In the genomic region with DNA sequence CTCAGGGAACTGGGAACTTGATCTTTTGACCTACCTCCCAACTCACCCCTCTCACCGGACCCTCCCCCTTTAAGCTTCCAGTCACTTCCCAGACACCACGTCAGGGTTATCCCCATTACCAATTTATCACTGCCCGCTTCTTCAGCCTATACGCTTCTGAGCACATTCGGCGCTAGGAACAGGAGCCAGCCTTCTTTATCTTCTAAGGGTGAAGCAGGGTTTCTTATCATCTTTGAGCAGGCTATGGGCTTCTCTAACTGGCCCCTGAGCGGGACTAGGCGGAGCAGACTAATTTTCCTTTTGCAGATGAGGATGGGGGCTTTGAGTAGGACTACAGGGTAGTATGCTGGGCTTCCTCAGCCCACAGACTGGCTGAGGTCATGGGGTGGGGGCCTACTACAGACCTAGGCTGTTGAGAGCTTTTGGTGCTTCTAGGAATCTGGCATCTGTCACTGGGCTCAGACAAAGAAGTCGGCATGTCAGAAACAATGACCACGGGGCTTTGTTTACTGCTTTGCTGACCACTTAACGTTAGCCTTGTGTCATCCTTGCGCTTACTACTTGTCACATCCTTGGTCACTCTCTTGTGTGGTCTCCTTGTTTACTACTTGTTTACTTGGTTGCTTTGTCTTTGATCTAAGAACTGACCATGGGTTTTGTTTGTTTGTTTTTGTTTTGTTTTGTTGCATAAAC, we compare ENCODE assay signal across 8 mouse cellular contexts. TPM values are rescaled to one million over a fixed set of nuclear protein-coding genes. Genes with fewer than 3 reads are reported as not detected.
DNase-seq lines count a peak whose midpoint lies in the region; ATAC-seq and TF ChIP-seq lines count a peak whose summit lies in the region.

TSS of gene Tnfrsf14 (minus strand) at position 169 of the 693 bp plus-strand sequence.

- no peak within 1 kb of the TSS for H3K4me2 ChIP-seq in hindbrain, postnatal 0 days (ENCODE audit: low read depth, low read length)
- H3K4me2 ChIP-seq in liver, embryonic 16.5 days (ENCODE audit: low read depth, low read length) = peak within 1 kb of the TSS; percentile 82

- ATAC-seq in hindbrain, postnatal 0 days = no peak
- ATAC-seq in G1E (ENCODE audit: extremely low read depth, insufficient number of reproducible peaks, low FRiP score, poor library complexity, severe bottlenecking) = peak; percentile 80
- peak; percentile 87 for ATAC-seq in liver, embryonic 16.5 days (ENCODE audit: low read depth)
- ATAC-seq in cerebellum, adult (ENCODE audit: insufficient number of reproducible peaks, low FRiP score, low TSS enrichment) = no peak

- DNase-seq in hindbrain, embryonic 10.5 days (ENCODE audit: low spot score) = no peak
- DNase-seq in hindbrain, postnatal 0 days (ENCODE audit: low spot score) = no peak
- DNase-seq in G1E (ENCODE audit: low spot score) = peak; percentile 67
- no peak for DNase-seq in frontal cortex, postnatal 10 days (ENCODE audit: low spot score in 2 of 2)
- DNase-seq in left cerebral cortex, adult 8-10 months (ENCODE audit: low spot score in 2 of 2) = no peak

- no peaks in the 10 kb centered on the region for H3K9me3 ChIP-seq in hindbrain, embryonic 10.5 days
- H3K9me3 ChIP-seq in hindbrain, postnatal 0 days (ENCODE audit: low read length) = no peaks in the 10 kb centered on the region
- H3K9me3 ChIP-seq in G1E (replicated peaks) = no peaks in the 10 kb centered on the region
- H3K9me3 ChIP-seq in liver, embryonic 16.5 days (replicated peaks; ENCODE audit: control insufficient read depth, low read length) = no peaks in the 10 kb centered on the region

- no peaks in the 10 kb centered on the region for H3K27me3 ChIP-seq in hindbrain, embryonic 10.5 days (ENCODE audit: insufficient read depth, poor library complexity, severe bottlenecking)
- H3K27me3 ChIP-seq in hindbrain, postnatal 0 days (ENCODE audit: insufficient read depth, low read length) = no peaks in the 10 kb centered on the region
- 0 out of 2 replicates have a peak, but pooled peaks cover 4% of the 10 kb centered on the region for H3K27me3 ChIP-seq in G1E (ENCODE audit: insufficient read depth, low read length)
- H3K27me3 ChIP-seq in liver, embryonic 16.5 days (ENCODE audit: control insufficient read depth, insufficient read depth, low read depth, low read length) = no peaks in the 10 kb centered on the region

- TF ChIP-seq POLR2A in embryonic fibroblast, embryonic 13.5 days (IDR thresholded peaks at IDR 0.05; ENCODE audit: low read depth, low read length) = no peak

- WGBS in hindbrain, embryonic 10.5 days = 47% methylated on average over 12 of the region's 12 CpGs
- 55% methylated on average over 12 of the region's 12 CpGs for WGBS in hindbrain, postnatal 0 days
- WGBS in liver, embryonic 16.5 days (ENCODE audit: insufficient replicate concordance) = 10% methylated on average over 12 of the region's 12 CpGs

- peak within 1 kb of the TSS; percentile 23; the same call in 1 of the 2 replicates for H3K4me3 ChIP-seq in hindbrain, embryonic 10.5 days
- H3K4me3 ChIP-seq in hindbrain, postnatal 0 days (ENCODE audit: low read length) = no peak within 1 kb of the TSS
- peak within 1 kb of the TSS; percentile 71 for H3K4me3 ChIP-seq in G1E (ENCODE audit: low read depth, low read length)
- peak within 1 kb of the TSS; percentile 15; the same call in 1 of the 2 replicates for H3K4me3 ChIP-seq in embryonic fibroblast, embryonic 13.5 days (ENCODE audit: insufficient read depth, low read length)
- H3K4me3 ChIP-seq in liver, embryonic 16.5 days (ENCODE audit: low read depth, low read length) = peak within 1 kb of the TSS; percentile 76

- TF ChIP-seq CTCF in hindbrain, postnatal 0 days (IDR thresholded peaks at IDR 0.05; ENCODE audit: low read depth) = no peak
- TF ChIP-seq CTCF in G1E (IDR thresholded peaks at IDR 0.05; ENCODE audit: low read depth, low read length) = no peak
- no peak for TF ChIP-seq CTCF in embryonic fibroblast, embryonic 13.5 days (IDR thresholded peaks at IDR 0.05; ENCODE audit: borderline replicate concordance, insufficient read depth, low read length)

- peak within 1 kb of the TSS; percentile 80 for H3K27ac ChIP-seq in hindbrain, embryonic 10.5 days
- H3K27ac ChIP-seq in hindbrain, postnatal 0 days = no peak within 1 kb of the TSS
- 0 out of 2 replicates have a peak within 1 kb of the TSS, but pooled peaks have one; percentile 12 for H3K27ac ChIP-seq in embryonic fibroblast, embryonic 13.5 days (ENCODE audit: insufficient read depth, low read length)
- peak within 1 kb of the TSS; percentile 95 for H3K27ac ChIP-seq in liver, embryonic 16.5 days (ENCODE audit: low read length)

- H3K36me3 ChIP-seq in hindbrain, embryonic 10.5 days = no peaks in the 10 kb centered on the region
- no peaks in the 10 kb centered on the region for H3K36me3 ChIP-seq in hindbrain, postnatal 0 days (ENCODE audit: insufficient read depth, low read length)
- peaks cover 35% of the 10 kb centered on the region for H3K36me3 ChIP-seq in G1E (replicated peaks)
- peaks cover 32% of the 10 kb centered on the region for H3K36me3 ChIP-seq in liver, embryonic 16.5 days (ENCODE audit: control insufficient read depth, insufficient read depth)

- no peak within 1 kb of the TSS for H3K9ac ChIP-seq in hindbrain, postnatal 0 days (replicated peaks; ENCODE audit: low read length)
- H3K9ac ChIP-seq in liver, embryonic 16.5 days (ENCODE audit: low read depth, low read length) = peak within 1 kb of the TSS; percentile 90

- H3K4me1 ChIP-seq in hindbrain, embryonic 10.5 days (replicated peaks) = peaks cover 41% of the 10 kb centered on the region
- H3K4me1 ChIP-seq in hindbrain, postnatal 0 days (ENCODE audit: insufficient read depth, low read length) = 0 out of 2 replicates have a peak, but pooled peaks cover 2% of the 10 kb centered on the region
- H3K4me1 ChIP-seq in G1E (ENCODE audit: insufficient read depth, low read depth, low read length) = peaks cover 59% of the 10 kb centered on the region
- no peaks in the 10 kb centered on the region for H3K4me1 ChIP-seq in embryonic fibroblast, embryonic 13.5 days (ENCODE audit: control insufficient read depth, insufficient read depth, low read length)
- H3K4me1 ChIP-seq in liver, embryonic 16.5 days (ENCODE audit: control insufficient read depth, low read depth, low read length) = peaks cover 50% of the 10 kb centered on the region

RNA-seq across cellular contexts. Expression of gene Tnfrsf14, which starts in this region (rescaled TPM):
- polyA plus RNA-seq in hindbrain, embryonic 10.5 days (2016; fragmentation: Nextera tagmentation; extraction: Ambion mirVana) = 0.43 and 0.87 TPM in 2 replicates
- total RNA-seq in hindbrain, postnatal 0 days (2014; rRNA removed) = 0.52 TPM in 1 of 2 replicates, not detected in the other
- polyA plus RNA-seq in hindbrain, postnatal 0 days (2015; fragmentation: Nextera tagmentation; extraction: Ambion mirVana) = 0.16 and 0.29 TPM in 2 replicates
- total RNA-seq in G1E (2014; fragmentation: Nextera tagmentation) = 45.1 and 131 TPM in 2 replicates
- total RNA-seq in G1E (2017) = 23.9 and 27.7 TPM in 2 replicates
- 3.5 and 7.2 TPM in 2 replicates for polyA plus RNA-seq in G1E (2012)
- 4.8 and 17.6 TPM in 2 replicates for polyA plus RNA-seq in embryonic fibroblast, embryonic 13.5 days (2011; ENCODE audit: insufficient read length, low read depth, missing spikeins)
- 54.3 and 59.8 TPM in 2 replicates for polyA plus RNA-seq in liver, embryonic 16.5 days (2015; fragmentation: Nextera tagmentation; extraction: Ambion mirVana)
- 1 to 10 TPM; 1.5 to 3.0 (median 2.8) TPM for total RNA-seq in left cerebral cortex, adult 8-10 months (2022)

Comparison
In these comparisons a context has a peak if more than half of its experiments do, and no peak if none do; other contexts are left out.
1. RNA of gene Tnfrsf14 (total RNA-seq): 23.9 to 131 TPM in G1E; 1.5 to 3.0 TPM in left cerebral cortex, adult 8-10 months and 0.52 TPM in hindbrain, postnatal 0 days; every median in the first group is over 4 times any median in the second.
2. ATAC-seq: peak in G1E (single experiment) and liver, embryonic 16.5 days (single experiment); none in hindbrain, postnatal 0 days (single experiment) and cerebellum, adult (single experiment).